Mouse (Mus musculus) T-helper 2 cell (primary cell): Measurements from ENCODE around the gene Alcam.

Experiments
- in situ Hi-C: fragments of 300-600 bp; cut with MboI, MseI; formaldehyde crosslinking; loops from one replicate; pipeline ENCODE4 v1.15.1; 2025; ENCODE audit warnings: high pct_unique_total_duplicates

Alcam gene

DNA sequence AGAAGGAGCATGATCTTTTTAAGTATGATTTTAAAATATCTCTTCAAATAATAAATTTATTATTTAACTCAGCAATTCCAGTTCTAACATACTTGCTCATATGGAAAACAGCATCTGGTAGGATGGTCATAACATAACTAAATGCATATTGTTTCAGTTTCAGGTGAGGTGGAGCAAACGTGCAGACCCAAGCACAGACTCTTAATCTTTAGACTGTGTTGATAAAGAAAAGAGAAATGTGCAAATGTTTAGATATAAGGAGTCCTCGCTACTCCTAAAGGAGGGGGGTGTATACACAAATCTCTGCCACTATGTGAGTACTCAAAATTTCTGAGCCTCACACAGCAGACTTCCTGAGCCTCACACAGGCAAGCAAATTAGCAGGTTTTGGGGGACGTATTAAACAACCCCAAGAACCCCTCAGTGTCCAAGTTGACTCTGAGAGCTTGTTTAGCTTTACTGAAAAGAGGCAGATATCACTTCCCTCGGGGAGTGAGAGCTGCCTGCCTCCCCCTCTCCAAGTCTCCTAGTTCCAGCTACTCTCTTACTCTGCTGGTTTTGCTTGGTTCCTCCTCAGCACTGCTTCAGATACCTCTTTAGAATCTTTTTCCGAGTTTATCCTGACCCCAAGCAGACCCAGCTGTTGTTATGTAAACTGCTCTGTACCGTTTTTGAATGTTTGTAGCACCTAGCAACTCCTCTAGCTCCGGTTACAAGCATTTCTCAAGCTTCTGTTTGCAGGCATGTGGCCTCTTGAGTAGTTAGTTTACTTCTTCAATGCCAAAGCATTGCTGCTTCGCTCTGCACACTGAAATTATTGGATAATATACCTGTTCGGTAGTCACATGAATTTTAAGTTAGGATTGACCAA lies 10.0 kb downstream of the Alcam start:
- in situ Hi-C loops = loop anchor here (25.0 kb wide), 1 partner anchor 532 kb away; no protein-coding TSS in a partner anchor

DNA sequence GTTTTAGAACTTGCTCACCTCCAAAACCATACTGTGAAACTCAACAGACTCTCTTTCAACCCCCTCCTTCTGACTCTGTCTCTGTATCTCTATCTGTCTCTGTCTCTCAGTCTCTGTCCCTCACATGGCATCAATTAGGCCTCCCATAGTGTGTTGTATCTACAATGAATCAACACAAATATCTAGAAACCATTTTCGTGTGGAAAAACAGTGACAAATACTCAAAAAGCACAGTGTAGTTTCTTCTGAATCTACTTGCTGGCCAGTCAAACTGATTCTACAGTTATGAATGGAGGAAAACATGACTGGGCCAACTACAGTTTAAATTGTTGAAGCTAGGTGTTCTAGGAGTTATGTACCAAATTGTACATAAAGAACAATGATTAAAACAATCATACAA lies 10.8 kb downstream of the Alcam start:
- in situ Hi-C loops = loop anchor here (25.0 kb wide), 1 partner anchor 531 kb away; no protein-coding TSS in a partner anchor

DNA sequence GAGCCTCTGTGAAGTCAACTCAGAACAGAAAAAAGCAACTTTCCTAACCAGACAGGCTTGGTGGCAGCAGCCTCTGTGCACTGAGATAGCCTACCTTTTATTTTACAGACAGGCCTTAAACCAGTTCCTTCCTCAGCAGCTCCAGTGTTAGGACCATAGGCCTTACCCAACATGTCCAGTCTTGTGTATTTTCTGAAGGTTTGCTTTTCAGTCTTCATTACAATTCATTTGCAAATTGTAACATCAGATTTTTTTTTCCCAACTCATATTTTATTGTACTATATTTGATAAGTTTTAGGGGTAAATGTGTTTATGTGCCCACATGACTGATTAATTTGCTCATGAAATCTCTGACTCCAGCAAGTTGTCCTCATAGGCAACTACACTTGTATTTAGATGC lies 14.3 kb downstream of the Alcam start:
- in situ Hi-C loops = loop anchor here (10.0 to 25.0 kb wide), 2 partner anchors 215 to 527 kb away; no protein-coding TSS in a partner anchor

DNA sequence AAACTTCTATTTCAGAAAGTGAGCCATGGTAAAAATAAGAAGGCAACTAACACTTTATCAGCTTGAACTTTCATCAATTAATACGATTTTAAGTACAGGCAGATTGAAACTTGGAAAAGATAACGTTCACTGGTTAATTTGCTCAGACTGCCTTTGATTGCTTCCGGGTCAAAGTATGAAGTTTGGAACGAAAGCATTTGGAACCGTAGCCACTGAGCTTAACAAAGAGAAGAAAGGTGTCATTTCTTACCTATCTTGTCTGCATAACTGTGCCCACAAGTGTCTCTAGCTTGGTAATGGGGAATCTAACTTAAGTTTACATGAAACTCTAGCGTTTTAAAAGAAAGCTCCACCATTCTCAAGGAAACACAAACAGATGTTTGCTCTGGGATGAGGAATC lies 14.9 kb downstream of the Alcam start:
- in situ Hi-C loops = loop anchor here (10.0 to 25.0 kb wide), 2 partner anchors 214 to 527 kb away; no protein-coding TSS in a partner anchor

DNA sequence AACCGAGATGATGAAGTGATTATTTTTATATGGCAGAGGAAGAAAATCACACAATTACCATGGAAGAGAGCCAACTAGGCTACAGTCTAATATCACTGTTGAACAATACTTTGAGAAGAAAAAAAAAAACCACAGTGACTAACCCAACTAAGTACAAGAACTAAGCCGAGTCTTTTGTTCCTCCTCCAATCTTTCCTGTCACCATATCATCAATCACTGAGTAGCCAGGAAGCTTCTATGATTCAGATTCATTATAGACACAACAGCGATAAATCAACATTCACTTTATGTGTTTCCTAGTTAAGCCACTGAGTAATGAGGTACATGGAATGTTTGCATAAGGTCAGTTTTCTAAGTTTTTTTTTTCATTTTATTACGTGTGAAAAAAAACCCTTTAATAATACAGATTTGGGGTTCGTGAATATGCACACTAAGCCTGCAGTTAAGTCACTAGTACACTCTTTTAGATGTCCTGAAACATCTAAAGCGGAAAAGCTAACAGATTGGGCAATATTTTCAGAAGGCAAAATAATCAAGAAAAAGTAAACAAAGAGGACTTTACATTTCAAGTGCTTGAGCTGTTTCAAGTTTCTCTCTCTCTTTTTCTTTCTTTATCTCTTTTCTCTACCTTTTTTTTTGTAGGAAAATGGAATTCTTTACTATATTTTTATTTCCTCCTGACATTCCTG lies 15.5 kb downstream of the Alcam start:
- in situ Hi-C loops = loop anchor here (10.0 to 25.0 kb wide), 2 partner anchors 214 to 526 kb away; no protein-coding TSS in a partner anchor

DNA sequence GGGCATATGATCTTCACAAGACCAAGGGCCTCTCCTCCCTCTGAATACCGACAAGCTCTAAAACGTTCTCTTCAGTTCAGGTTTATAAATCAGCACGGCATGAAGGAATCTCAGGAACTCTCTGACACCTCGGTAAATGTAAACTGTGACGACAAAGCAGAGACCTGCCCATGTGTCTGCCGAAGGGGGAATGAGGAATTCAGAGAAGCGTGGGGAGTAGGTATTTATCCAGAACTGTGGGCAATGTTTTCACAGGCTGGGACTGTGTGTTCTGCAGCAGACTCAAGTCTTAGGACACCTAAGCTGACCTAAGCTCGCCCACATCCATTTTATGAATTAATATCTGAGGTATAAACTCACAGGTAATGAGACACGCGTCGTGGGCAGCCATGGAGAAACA lies 20.7 kb downstream of the Alcam start:
- in situ Hi-C loops = loop anchor here (10.0 to 25.0 kb wide), 2 partner anchors 208 to 521 kb away; no protein-coding TSS in a partner anchor

DNA sequence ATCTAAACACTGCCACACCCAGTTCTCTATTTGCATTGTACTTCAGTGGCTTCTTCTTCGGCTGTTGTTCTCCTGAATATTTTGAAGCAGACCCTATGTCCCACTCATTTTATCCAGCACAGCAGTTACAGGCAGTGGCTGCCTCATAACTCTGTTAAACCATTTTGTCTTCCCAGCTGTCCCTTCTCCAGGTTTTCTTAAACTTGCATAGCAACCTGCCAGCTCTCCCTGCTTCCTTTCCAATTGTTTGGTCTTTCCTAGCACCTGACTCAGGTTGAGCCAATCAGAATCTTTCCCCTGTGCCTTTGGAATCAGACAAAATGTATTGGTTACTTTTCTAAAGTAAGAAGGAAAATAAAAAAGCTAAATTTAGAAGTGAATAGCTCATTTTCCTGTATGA lies 21.8 kb downstream of the Alcam start:
- in situ Hi-C loops = loop anchor here (10.0 to 25.0 kb wide), 2 partner anchors 207 to 520 kb away; no protein-coding TSS in a partner anchor

DNA sequence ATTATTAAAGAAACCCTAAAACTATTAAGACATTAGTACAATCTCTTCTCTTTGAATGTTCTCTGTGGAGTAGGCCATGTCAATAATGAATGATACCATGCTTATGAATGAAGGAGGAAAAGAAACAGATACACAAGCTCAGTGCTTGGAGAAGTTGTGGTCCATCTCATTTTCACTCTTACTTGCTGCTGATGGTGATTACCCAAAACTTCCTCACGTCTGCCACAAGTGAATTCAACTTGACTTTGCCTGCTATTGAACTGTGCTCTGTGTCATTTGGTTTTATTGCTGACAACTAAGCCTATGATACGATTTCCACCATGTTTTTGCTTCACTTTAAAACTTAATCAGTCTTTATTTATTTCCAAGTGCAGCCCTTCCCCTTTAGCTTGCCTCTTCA lies 22.3 kb downstream of the Alcam start:
- in situ Hi-C loops = loop anchor here (10.0 to 25.0 kb wide), 2 partner anchors 207 to 519 kb away; no protein-coding TSS in a partner anchor

DNA sequence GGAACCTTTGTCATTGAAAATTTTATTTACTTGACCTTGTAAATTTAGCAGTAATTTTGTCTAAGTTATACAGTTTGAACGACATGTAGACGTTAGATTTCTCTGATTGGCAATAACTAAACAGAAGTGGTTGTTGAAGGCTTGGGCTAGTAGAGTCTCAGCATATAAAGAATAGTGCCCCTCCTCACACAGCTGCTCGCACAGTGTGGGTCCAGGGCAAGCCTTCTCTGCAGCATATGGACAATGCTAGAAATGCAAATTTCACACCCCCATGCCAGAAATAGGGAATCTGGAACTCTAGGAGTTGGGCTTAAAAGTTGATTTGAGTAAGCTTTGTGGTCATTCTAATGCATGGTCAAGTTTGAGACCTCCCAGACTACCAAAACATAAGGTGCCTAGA lies 23.8 kb downstream of the Alcam start:
- in situ Hi-C loops = loop anchor here (10.0 to 25.0 kb wide), 2 partner anchors 205 to 518 kb away; no protein-coding TSS in a partner anchor

DNA sequence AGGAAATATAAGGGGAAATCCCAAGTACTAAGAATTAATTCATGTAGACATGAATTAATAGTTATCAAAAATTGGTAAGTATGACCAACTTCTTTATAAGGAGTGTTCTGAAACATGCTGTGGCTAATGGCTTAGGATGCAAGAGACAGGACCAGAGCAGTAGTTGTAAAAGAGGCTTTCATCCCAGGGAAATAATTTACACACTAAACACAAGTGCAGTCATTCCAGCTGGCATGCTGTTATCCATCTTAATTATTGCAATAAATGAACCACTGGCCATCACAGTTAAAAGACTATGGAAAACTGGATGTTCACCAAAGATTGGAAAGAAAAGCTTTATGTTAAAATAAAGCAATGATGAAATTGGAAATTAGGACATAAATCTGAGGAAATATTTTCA lies 24.2 kb downstream of the Alcam start:
- in situ Hi-C loops = loop anchor here (10.0 to 25.0 kb wide), 2 partner anchors 205 to 517 kb away; no protein-coding TSS in a partner anchor

DNA sequence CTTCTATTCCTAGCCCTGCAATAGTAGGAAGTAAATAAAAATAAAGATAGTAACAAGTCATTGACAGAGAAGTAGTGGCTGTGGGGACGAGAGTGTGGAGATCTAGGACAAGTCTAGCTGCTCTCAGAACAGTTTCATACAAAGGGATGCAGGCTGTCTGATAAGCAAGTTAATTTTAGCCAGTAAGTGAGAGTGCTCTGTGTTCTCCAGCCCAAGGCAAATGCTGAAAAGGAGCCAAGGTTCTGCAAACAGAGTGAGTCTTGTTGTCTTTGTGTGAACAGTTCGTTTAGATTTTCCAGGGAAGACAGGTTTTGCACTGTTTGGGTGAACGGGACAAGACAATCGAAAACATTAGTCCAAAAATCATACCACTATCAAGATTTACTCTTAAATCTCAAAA lies 25.4 kb downstream of the Alcam start:
- in situ Hi-C loops = loop anchor here (25.0 kb wide), 1 partner anchor 516 kb away; no protein-coding TSS in a partner anchor

DNA sequence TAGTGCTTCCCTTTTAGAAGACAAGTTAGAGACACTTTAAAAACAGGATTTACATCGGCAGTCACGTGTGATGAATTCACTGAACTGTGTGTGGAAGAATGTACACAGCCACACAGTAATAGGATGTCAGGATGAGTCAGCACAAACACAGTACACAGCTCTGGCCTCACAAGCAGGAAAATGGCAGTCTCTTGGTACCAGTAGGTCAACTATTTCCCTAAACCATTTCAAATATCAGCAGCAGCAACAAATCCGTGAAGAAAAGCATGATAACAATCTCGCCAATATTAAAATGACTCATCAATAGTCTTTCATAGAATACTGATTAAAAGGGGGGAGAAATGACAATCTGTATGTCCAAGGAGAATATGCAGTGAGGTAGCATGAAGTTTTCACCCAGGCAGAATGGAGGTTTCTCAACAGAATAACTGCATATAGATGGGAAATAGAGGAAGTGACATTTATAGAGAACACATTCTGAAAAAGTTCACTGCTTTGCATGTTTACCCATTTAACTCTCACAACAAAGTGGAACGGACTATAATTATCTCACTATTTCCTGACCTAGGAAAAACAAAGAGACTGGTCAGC lies 35.2 kb downstream of the Alcam start:
- in situ Hi-C loops = no loop called here

DNA sequence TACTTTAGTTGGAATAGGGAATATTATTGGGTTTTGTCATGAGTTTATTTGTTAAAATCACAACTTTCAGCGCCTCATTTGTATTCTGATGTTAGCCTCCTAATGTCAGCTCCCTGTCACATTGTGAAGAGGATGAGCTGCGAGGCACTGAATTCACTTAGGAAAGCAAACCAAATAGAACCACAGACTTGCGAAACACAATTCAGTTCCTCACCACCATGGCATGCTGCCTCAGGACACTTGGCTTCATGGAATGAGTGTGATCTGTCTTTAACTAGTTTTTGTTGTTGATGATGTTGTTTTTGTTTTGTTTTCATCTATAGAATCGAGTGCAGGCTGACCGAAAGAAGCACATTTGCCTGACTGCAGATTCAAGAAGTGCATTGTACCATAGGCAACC lies 35.9 kb downstream of the Alcam start:
- in situ Hi-C loops = no loop called here

DNA sequence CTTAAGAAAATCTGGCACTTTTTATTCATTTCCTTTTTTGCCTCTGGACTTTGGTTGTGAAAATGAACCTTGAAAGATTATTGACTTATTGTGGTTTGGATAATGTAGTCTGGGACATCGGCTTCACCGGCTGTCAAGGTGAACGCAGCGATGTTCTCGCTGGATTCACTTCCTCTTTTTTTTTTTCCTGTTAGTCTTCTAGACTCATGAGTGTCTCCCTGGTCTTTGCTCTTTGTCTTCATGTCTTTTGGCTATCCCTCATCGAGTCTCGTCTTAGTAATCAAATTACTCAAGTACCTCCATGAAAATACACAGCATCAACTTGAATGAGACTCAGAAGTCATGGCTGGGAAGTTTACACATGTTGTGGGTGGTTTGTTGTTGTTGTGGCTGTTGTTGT lies 36.7 kb downstream of the Alcam start:
- in situ Hi-C loops = no loop called here

DNA sequence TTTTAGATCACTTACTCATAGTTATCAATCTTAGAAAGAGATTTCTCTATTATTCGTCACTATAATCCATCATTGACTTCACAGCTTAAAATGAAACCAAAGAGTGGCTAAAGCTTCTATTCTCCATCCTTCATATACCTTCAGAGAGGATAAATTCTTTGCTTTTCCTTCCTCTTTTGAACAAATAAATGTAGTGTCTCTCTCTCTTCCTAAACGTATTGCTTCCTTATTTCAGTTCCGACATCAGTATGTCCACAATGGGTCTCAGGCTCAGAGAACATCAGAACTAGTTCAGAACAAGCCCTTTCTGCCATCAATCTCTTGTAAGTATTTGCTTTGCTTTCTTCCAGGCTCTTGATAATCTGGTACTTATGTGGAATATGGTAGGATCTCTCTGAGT lies 40.2 kb downstream of the Alcam start:
- in situ Hi-C loops = no loop called here

DNA sequence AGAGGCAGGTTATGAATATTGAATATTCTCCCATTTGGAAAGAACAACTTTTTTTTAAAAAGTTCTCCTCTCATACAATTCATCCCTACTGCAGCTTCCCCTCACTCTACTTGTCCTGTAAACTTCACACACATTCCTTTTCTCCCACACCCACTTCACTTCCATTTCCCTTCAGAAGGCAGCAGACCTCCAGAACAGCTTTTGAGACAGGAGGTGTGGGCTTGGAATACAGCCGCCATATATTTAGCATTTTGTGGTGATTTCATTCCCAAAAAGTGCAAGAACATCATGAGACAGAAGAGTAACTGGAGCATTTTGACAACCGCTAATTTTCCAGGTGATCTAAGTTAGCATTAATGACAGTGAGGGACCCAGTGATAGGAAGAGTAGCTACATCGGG lies 47.8 kb downstream of the Alcam start:
- in situ Hi-C loops = no loop called here

DNA sequence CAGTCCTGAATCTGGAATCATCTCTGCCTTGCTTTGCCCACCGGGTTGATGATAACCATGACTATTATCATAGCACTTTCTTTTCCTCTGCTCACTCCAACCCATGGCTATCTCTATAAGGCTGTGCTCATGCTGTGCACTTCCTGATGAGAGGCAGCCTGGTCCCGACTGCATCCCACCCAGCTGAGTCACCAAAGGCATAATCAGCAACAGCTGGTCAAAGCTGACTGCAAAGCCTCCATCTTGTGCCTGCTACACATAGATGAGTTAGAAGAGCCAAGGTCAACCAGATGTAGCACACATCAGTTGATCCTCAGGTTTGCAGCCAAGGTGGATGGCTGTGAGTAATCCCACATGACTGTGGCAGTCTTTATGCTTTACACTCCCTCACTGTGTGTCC lies 48.6 kb downstream of the Alcam start:
- in situ Hi-C loops = no loop called here

DNA sequence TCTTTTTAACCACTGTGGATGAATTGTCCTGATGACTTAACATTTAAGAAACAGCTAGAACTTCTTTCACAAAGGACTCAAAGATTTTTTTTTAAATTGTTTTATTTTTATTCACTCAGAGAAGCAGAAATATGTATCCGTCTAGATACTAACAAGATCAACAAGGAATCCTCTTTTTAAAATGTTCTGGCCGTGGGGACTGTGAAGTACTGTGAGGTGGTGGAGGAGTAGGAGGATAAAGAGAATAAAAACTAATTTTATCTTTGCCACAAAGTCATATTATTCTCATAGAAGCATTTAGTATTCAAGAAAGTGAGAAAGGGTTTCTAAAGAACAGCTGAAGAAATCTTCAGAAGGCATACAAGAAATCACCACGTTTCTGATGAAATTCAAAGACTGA lies 54.8 kb downstream of the Alcam start:
- in situ Hi-C loops = no loop called here

DNA sequence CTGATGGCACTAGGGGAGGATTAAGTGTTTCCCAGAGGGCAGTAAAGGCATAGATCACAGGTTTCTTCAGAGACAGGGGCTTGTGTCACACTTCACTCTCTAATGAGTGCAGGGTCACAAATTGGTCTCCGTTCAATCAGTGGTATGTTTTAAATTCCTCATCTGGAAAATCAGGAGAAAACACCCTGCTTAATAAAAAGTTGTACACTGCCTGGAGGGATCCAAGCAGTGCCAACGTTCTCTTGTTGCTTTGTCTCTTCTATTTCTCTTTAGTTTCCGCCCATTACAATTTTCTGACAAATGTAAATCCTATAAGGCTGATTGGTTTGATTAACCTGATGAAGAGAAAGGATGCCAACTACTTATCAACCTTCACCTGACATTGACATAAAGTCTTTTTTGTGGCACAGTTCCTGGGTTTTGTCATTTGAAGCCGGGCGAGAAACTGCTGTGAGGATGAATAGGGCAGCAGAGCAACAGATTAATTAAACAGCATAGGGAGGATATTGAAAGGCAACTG lies 67.0 kb downstream of the Alcam start:
- in situ Hi-C loops = no loop called here

DNA sequence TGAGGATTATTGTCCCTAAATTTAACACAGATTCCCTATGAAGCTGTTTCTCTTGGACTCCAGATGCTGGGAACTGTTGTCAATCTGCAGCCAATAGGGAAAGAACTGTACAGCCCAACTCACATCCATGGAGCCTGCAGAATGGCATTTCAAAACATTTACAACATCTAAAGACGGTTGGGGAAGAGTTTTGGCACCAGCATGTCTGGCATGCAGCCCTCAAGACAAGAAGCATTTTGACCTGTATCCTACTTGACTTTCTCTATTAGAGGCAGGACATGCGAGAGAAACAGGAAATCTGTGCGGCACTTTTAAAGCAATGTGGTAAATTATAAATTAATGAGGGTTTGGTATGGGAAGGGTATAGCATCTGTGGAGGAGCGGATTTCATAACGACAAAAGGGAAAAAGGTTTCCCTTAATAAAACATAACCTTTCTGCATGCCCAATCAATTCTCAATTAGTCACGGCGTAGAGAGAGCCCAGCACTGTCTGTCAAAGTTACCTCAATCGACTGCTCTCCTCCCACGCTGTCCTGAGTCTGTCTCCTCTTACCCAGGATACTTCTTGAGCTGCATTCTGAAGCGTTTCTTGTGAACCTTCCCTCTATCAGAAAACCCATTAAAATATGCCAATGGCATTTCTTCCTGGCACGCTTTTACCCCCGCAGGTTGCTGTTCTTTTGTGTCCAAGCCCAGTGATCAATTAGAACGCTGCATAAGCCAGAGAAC lies 70.3 kb downstream of the Alcam start:
- in situ Hi-C loops = no loop called here
